Mouse (Mus musculus) kidney, postnatal 25 days (tissue): ENCODE measurements at regions not wholly inside any gene's neighbourhood (a gene's known extent, or its start where the extent isn't known, plus 50 kb on each side); places are given as distances from the start of the nearest gene placed in this dataset.
"Not testable (repeated sequence)": the region's sequence is repeated elsewhere in the genome, so short reads cannot be mapped to it uniquely, and the experiment has no call there.

ENCODE experiments used
- DNase-seq, 2 experiments: peaks; one replicate each; pipeline ENCODE4 v3.0.0; 2021; ENCODE audit warnings: mixed read lengths in 2 of 2

DNA sequence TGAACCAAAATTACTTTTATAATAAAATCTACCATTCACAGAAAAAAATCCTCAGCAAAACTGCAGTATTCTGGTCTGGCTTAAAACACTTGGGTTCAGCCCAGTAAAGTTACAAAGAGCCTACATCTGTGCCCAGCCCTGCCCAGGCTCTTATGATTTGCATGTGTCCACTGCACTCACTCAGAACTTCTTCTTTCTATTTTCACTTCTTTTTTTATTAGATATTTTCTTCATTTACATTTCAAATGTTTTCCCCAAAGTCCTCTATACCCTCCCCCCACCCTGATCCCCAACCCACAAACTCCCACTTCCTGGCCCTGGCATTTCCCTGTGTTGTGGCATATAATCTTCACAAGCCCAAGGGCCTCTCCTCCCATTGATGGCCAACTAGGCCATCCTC lies 1442.4 kb upstream of the Tacstd2 start:
- no peak for DNase-seq

DNA sequence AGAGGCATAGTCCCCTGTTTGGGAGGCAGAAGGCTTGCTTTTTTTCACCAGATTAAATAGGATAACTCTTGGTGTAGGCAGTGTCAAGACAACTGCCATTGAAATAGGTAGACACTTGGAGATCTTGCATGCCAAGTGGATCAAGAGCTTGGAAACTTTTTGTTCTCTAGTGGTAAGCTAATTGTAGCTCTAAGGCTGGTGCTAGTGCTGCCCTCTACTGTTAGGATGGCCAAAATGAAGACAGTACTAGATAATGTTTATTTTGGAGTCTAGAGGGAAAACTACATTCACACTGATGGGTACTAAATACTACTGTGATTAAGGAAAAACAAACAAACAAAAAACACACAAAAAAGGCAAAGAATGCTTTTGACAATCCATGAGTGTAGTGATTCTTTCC lies 1428.4 kb upstream of the Tacstd2 start:
- DNase-seq = no peak

DNA sequence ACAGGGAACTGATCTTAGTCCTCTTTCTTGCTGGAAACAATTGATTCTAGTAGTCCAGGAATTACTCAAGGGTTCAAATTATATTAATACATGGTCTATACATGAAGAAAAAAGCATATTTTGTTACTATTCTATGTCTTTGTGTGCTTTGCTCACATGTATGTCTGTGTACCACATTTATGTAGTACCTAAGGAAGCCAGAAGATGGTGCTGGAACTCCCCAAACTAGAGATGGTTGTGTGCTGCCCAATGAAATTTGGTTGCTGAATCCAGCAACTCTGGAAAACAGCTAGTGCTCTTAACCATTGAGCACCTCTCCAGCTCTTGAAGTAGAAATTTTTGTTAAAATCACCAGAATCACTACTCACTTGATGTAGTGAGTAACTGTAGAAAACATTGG lies 1402.5 kb upstream of the Tacstd2 start:
- not testable (repeated sequence) for DNase-seq

DNA sequence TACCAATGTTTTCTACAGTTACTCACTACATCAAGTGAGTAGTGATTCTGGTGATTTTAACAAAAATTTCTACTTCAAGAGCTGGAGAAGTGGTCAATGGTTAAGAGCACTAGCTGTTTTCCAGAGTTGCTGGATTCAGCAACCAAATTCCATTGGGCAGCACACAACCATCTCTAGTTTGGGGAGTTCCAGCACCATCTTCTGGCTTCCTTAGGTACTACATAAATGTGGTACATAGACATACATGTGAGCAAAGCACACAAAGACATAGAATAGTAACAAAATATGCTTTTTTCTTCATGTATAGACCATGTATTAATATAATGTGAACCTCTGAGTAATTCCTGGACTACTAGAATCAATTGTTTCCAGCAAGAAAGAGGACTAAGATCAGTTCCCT lies 1396.3 kb upstream of the Tacstd2 start:
- DNase-seq = not testable (repeated sequence)

DNA sequence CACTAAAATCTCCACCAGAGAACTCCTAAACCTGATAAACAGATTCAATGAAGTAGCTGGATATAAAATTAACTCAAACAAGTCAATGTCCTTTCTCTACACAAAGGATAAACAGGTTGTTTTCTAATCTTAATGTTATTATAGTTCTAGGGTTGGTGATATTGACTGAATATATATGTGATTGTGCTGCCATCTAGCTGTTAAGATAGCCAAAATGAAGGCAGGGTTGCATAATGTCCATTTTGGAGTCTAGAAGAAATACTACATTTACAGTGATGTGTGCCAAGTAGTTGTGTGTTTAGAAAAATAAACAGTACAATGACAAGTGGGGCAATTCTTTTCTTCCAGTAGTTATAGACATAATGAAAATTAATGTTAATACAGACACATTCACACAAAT lies 1379.9 kb upstream of the Tacstd2 start:
- no peak for DNase-seq

DNA sequence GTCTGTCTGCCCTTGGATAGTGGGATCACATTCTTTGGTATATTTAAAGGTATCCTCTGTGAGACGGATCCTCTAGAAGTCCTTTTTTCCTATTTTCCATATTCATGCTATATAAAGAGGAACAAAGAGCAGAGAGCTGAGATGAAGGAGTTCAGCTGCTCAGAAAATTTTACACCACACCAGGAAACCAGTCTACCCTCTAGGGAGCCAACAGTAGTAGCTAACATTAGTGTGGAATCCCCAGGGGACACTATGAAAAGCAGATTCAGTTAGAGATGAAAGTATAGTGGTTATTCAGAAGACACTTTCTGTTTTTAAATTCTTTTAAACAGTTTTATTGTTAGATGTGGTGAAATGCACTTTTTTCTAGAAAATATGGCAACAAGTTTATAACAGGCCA lies 1348.5 kb upstream of the Tacstd2 start:
- DNase-seq = no peak

DNA sequence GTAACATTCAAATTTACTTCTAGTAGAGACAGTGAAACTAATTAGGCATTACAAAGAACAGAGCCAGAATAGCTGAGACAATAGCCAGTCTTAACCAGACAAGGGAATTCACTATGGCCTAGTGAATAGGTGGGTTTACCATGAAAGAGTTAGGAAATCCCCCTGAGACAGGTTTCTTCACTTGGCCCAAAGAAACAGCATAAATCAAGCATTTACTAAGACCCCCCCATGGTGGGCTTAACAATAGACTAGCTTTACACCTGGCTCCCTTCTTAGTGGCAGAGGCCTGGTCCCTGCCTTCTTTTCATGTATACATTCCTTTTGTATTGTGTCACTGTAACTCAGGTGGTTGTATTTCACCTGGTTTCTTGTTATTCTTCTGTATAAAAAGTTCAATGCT lies 1317.2 kb upstream of the Tacstd2 start:
- not testable (repeated sequence) for DNase-seq

DNA sequence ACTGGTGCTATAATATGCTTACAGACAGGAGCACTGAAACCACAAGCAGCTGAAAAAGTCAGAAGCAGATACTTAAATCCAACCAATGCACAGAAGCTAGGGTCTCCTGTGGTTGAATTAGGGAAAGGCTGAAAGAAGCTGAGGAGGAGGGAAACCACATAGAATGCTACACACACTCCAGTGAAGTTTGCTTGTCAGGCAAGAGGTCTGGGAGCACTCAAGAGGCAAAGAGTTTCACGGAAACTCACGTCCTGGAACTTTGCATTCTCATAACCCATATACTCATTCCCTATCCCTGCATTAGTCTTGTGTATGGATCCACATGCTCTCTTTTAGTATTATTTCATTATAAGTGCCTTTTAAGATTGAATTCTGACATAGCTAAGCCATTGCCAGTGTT lies 1316.7 kb upstream of the Tacstd2 start:
- DNase-seq = no peak

DNA sequence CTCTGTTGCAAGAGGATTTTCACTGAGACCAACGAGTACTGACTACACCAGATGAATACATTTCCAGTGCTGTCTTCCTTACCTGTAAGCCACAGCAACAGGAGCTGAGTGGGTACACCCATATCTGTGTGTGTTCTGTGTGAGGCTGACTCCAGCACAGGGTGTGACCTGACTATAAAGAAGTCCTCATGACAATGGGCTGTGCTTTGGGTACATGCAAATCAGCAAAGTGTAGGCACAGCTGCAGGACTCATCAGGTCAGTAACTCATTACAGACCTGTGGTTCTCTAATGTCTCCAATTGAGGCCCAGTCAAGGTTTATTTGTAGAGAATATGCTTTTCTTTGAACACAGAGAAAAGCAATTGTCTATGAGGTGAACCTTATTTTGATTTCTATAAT lies 1299.6 kb upstream of the Tacstd2 start:
- DNase-seq = no peak

DNA sequence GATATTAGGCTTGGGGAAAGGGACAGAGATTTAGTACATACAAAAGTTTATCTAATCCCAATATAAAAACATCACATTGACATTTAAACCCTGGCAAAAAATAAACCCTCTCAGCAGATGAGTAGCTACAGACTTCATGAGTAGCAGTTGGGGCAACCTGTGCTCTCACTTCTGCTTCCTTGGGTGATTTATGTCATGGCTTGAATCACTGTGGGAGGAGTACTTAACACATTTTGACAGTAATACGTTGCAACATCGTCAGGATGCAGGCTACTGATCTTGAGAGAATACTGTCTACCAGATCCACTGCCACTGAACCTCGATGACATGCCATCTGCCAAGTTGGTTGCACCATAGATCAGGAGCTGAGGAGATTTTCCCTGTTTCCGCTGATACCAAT lies 1299.0 kb upstream of the Tacstd2 start:
- DNase-seq = no peak

DNA sequence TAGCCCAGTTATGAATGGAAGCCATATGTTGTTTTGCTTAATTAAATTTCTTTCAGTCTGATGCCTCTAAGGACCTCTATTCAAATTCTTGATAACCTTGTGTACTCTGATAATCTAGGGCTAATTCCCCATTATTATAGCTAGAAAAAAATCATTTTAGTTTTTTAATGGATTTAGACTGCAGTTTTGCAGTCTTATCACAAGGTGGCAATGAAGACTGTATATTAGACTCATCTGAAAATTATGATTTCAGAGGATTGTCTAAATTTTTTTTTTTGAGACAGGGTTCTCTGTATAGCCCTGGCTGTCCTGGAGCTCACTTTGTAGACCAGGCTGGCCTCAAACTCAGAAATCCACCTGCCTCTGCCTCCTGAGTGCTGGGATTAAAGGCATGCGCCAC lies 1292.9 kb upstream of the Tacstd2 start:
- DNase-seq = not testable (repeated sequence)

DNA sequence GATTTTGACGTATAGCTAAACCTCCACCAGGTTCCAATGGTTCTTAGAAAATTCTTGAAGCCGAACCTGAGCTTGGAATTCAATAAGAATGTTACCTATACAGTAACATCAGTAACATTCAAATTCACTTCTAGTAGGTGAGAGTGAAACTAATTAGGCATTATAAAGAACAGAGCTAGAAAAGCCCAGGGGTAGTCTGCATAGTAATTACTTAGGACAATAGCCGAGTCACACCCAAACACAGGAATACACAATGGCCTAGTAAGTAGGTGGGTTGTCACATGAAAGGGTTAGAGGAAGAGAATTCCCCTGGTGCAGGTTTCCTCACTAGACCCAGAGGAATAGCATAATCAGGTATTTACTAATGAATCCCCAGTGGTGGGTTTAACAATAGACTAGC lies 1277.8 kb upstream of the Tacstd2 start:
- DNase-seq = no peak

DNA sequence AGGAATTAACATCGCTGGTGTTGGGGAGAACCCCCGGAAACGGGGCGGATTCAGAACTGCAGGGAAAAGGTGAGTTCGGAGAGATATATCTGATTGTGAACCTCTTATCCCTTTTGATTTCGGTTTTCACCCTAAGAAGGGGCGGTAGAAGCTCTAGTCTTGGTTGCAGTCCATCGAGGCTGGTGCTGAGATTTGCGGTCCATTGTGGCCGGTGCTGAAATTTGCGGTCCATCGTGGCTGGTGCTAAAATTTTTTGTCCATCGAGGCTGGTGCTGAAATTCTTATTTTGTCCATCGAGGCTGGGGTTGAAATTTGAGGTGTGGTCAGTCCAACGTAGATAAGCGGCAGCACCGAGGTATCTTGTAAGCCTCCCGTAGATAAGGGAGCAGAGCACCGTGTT lies 1263.6 kb upstream of the Tacstd2 start:
- DNase-seq = not testable (repeated sequence)

DNA sequence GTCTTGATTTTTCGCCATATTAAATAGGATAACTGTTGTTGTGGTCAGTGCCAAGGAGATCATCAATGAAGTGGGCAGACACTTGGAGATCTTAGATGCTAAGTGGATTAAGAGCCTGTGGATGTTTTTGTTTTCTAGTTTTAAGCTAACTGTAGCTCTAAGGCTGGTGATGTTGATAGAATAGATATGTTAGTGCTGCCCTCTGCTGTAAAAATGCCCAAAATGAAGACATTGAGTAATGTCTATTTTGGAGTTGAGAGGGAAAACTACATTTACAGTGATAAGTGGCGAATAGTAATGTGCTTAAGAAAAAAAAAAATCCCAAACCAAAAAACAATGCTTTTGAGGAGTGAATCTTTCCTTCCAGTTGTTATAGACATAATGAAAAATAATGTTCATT lies 1235.9 kb upstream of the Tacstd2 start:
- no peak for DNase-seq

DNA sequence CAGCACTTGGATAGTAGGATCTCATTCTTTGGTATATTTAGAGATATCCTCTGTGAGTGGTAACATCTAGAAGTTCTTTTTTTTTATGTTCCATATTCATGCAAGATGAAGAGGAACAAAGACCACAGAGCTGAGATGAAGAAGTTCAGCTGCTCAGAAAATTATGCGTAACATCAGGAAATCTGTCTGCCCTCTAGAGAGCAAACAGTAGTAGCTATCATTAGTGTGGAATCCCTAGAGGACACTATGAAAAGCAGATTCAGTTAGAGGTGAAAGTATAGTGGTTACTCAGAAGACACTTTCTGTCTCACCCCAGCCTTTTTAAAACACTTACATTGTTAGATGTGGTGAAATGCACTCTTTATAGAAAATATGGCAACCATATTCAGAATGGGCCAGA lies 1214.9 kb upstream of the Tacstd2 start:
- DNase-seq = no peak

DNA sequence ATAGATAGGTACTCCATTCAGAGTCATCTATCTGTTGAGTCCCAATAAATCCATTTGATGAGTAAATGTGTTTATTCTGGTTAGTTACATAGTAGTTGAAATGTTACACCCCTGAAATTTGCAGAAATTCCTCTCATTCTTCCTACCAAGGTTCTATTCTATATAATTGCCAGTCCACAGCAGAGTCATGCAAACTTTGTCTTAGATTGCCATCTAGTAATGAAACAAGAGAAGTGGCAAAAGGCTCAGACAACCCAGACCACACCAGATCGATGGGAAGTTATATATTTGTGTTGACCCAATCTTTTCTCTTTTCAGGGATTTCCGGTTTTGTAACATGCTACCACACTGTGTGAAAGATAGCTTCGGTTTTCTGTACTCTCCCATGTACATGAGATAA lies 1214.1 kb upstream of the Tacstd2 start:
- no peak for DNase-seq

DNA sequence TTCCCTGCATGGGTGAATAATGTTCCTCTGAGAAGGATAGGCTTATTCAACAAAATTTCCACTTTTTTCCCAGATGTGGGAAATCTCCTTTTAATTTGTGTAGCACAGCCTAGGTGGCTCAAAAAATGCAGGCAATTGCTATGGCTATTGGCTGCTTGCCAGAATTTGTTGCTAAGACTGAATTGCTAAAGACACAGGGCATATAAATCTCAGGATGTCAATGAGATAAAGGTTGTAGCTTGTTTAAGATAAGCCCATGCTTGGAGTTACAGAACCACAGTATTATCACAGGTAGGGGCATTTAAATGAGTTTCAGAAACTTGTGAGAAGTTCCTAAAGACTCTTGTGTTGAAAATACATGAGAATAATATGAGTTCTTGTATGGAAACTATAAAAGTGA lies 1203.0 kb upstream of the Tacstd2 start:
- DNase-seq = no peak

DNA sequence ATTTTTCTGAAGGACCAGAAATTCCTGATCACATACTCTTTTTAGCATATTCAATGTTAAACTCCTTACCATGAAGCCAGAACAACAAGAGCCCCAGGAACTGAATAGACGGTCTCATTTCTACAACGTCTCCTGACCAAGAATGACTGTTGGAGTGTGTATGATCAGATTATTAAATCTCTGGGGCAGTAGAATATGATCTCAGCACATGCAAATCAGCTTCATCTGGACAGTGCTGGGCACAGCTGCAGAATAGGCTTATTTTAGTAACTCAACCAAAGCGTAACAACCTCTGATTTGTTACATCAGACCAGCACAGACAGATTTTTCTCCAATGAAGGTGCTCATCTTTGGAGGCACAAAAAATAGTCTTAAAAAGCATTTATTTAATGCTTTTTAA lies 1201.1 kb upstream of the Tacstd2 start:
- DNase-seq = no peak

DNA sequence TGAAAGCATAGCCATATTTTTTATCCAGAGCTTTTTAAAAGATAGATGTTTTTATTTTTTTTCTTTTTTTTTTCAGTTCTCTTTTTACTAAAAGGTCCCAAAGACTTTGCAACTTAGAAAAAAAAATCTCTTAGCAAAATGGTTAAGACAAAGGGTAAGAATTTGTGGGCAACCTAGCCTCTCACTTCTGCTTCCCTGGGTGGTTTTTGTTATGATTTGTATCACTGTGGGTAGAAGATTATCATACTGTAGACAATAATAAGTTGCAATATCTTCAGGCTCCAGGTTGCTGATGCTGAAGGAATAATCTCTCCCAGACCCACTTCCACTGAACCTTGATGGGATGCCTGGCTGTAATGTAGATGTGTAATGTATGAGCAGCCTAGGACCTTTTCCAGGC lies 1200.5 kb upstream of the Tacstd2 start:
- DNase-seq = no peak

DNA sequence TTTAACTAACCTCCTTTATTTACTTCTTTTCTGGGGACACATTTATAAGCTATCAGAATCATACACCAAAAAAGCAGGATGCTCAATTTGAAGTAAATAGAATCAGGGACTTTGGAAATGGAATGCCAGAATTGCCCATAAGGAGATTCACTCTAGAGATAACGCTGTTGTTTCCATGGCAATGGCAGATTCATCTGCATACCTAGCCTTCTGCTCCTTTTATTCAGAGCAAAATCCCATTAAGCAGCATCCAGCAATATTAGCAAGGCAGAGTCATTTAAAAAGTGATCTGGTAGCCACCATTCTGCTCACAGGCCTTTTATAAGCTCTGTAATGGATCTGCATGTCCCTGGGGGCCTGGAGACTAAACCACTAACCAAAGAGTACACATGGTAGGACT lies 1175.5 kb upstream of the Tacstd2 start:
- DNase-seq = not testable (repeated sequence)

DNA sequence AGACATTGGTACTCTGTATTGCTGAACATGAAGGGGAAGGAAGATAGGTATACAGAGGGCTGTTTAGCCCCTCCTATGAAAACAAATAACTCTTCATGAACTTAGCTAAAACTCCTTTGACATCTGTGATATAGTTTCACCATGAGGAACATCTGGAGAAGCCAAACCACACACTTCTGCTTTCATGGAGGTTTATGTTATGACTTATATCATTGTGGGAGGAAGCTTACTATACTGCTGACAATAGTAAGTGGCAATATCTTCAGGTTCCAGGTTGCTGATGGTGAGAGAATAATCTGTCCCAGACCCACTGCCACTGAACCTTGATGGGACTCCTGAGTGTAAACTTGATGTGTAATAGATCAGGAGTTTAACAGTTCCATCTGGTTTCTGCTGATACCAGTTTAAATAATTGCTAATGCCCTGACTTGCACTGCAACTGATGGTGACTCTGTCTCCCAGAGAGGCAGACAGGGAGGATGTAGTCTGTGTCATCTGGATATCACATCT lies 1168.8 kb upstream of the Tacstd2 start:
- not testable (repeated sequence) for DNase-seq

DNA sequence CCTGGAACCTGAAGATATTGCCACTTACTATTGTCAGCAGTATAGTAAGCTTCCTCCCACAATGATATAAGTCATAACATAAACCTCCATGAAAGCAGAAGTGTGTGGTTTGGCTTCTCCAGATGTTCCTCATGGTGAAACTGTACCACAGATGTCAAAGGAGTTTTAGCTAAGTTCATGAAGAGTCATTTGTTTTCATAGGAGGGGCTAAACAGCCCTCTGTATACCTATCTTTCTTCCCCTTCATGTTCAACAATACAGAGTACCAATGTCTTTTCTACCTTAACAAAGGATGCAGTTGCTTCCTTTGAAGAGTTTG lies 1145.2 kb upstream of the Tacstd2 start:
- not testable (repeated sequence) for DNase-seq

DNA sequence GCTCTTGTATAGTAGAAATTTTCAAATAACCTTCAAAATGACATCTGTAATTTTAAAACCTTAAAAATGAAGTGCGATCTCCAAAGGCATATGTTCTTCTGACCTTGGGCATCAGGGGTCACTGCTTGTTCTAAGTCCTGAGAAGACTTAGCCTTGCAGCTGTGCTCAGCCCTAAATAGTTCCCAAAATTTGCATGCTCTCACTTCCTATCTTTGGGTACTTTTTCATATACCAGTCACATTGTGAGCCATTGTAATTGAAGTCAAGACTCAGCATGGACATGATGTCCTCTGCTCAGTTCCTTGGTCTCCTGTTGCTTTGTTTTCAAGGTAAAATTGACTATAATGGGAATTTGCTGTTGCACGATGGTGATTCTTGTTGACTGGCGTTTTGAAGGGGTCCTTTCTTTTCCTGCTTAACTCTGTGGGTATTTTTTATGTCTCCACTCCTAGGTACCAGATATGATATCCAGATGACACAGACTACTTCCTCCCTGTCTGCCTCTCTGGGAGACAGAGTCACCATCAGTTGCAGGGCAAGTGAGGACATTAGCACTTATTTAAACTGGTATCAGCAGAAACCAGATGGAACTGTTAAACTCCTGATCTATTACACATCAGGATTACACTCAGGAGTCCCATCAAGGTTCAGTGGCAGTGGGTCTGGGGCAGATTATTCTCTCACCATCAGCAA lies 1144.6 kb upstream of the Tacstd2 start:
- no peak for DNase-seq

DNA sequence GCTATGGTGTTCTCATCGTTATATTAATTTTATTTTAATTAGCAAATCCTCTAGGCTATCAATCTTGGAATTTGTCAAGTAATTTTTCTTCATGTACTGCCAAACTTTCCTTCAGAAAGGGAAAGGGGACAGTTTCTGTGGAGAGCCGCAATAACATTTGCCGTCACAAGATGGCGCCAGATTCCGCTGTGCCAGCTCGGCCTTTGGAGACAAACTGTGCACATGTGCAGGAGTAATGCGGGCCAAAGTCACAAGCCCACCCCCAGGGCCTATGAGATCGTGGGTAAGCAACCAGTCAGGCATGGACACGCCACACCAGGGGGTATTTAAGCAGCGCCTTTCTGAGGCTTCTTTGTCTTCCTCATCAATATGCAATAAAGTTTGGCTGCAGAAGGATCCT lies 1132.8 kb upstream of the Tacstd2 start:
- DNase-seq = peak; percentile 7 to 32

DNA sequence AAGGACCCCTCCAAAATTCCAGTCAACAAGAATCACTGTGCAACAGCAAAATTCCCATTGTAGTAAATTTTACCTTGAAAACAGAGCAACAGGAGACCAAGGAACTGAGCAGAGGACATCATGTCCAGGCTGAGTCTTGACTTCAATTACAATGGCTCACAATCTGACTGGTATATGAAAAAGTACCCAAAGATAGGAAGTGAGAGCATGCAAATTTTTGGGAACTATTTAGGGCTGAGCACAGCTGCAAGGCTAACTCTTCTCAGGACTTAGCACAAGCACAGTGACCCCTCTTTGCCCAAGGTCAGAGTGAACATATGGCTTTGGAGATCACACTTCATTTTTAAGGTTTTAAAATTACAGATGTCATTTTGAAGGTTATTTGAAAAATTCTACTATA lies 1096.7 kb upstream of the Tacstd2 start:
- not testable (repeated sequence) for DNase-seq
